Mouse (Mus musculus) forebrain, embryonic 10.5 days (tissue): ENCODE measurements around the gene Gltp. TPM values are rescaled to one million over a fixed set of nuclear protein-coding genes. Genes with fewer than 3 reads are reported as not detected.
A peak's percentile ranks its signal among the peaks of the same experiment; 100 is the strongest.

ENCODE experiments used
- DNase-seq: peaks from one replicate; pipeline ENCODE4 v3.0.0-alpha.2; 2017; ENCODE audit warnings: low spot score; ENCODE audit errors: extremely low spot score
- H3K27ac ChIP-seq: fragments of 300-500 bp; sonication (generic); 2 replicates; pipeline ENCODE4 v1.5.1; 2016; ENCODE audit warnings: mild to moderate bottlenecking
- H3K27me3 ChIP-seq: fragments of 300-500 bp; sonication (generic); 2 replicates; pipeline ENCODE4 v1.6.1; 2016; ENCODE audit warnings: mild to moderate bottlenecking; ENCODE audit not compliant: poor library complexity, severe bottlenecking
- H3K36me3 ChIP-seq: fragments of 300-500 bp; sonication (generic); replicated peaks from 2 replicates; pipeline ENCODE4 v1.6.1; 2016; ENCODE audit warnings: mild to moderate bottlenecking, moderate library complexity
- H3K4me1 ChIP-seq: fragments of 300-500 bp; sonication (generic); 2 replicates; pipeline ENCODE4 v1.6.1; 2016
- H3K4me3 ChIP-seq: fragments of 300-500 bp; sonication (generic); 2 replicates; pipeline ENCODE4 v1.5.1; 2016; ENCODE audit warnings: mild to moderate bottlenecking, moderate library complexity
- H3K9me3 ChIP-seq: fragments of 300-500 bp; sonication (generic); 2 replicates; pipeline ENCODE4 v1.6.1; 2016; ENCODE audit warnings: mild to moderate bottlenecking, moderate library complexity
- WGBS: fragments of 180-500 bp; shearing (Covaris S2); methylation state at CpG from one replicate; pipeline ENCODE4 v1.1.7; 2016; 5-methylcytosine and 5-hydroxymethylcytosine counted together
- microRNA-seq: library from miRNA; unstranded; fragments of <30 nt; microRNA quantifications from one replicate; pipeline ENCODE4, GENCODE M21; 2017
- polyA plus RNA-seq: library from polyadenylated mRNA; unstranded; fragments of >200 nt; fragmentation: Nextera tagmentation; extraction: Ambion mirVana; gene quantifications from 2 replicates; pipeline ENCODE4 v1.2.1, GENCODE M21; 2016

Gltp gene
- polyA plus RNA-seq, 1 experiment from 2014 or later: 86.9 TPM

DNA sequence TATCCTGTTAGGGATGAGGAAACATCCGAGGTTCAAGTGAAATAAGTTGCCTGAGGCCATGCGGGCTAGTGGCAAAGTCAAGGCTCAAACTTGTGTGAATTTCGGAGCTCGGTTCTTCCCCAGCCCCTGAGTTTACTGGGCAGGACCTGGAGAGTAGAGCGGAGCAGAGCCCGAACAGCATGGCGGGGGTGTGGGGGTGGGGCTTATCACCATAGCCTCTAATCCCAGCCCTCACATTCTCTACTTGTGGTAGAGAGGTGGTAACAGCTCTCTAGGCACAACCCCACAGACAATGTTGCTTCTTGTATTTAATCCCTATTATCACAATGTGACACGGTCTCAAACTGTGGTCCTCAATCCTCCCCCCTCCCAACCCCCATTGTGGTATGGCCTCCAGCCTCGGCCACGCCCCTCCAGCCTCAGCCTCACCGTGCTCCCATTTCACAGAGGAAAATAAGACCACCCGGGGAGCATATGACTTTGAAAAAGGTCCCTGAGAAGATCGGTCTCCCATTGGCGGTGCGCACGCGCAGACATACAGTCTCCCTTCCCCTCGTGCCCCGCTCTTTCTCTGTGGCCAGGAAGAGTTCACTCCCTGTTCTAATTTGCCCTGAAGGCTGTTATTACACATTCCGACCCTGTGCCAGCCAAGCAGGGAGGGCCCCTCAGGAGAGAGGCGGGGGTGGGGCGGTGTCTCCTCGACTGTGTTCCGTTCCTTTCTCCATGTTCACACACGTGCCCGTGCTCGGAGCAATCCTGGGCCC, 43.4 kb downstream of the Gltp start:
- Histone ChIP-seq H3K27me3 (peaks cover 76% of the 10 kb centered on the region), H3K9me3 (no peaks in the 10 kb centered on the region), H3K4me3 (peak overlapping the region; percentile 45), H3K27ac (peak overlapping the region; percentile 68), H3K36me3 (no peaks in the 10 kb centered on the region), H3K4me1 (peaks cover 65% of the 10 kb centered on the region)
- peak; percentile 58 for DNase-seq
- 7% methylated on average over 27 of the region's 27 CpGs for WGBS

DNA sequence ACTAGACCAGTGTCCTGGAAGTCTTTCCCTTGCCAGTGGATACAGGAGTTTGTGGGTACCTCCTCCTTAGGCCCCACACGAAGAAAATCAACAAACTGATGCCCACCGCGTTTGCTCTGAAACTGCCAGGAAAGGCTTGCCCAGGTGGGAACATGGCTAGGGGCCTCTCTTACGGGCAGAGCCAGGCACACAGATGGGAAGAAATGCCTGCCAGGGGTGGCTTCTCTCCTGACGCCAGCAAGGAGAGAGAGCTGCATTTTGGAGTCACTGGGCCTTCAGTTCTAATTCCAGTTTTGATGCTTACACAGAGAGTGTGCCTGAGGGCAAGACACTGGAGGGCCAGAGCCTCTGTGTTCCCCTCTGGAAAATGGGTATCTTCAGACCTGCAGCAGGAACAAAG, 44.9 kb downstream of the Gltp start:
- peaks cover 54% of the 10 kb centered on the region for H3K4me1 ChIP-seq

DNA sequence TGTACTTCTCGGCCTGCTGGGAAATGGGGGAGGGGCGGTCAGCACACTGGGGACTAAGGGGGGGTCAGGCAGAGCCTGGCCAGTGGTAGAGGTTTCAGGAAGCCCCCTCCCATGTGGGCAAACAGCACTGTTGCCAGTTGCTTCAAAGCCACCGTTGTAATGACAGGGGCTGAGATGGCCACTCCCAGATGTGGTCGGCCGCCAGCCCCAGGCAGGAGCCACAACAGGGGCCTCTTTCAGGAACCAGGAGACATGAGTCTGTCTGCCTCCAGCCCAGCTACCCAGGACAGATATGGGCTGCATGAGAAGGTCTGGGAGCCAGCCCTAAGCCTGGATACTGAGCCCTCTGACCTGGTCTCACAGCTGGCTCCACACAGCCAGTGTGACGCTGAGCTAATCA, 45.9 kb downstream of the Gltp start:
- Histone ChIP-seq H3K27me3 (peaks cover 77% of the 10 kb centered on the region), H3K4me3 (no peak overlapping the region), H3K36me3 (no peaks in the 10 kb centered on the region), H3K4me1 (peaks cover 45% of the 10 kb centered on the region), H3K9me3 (no peaks in the 10 kb centered on the region), H3K27ac (0 out of 2 replicates have a peak overlapping the region, but pooled peaks have one; percentile 4)
- WGBS: 55% methylated on average over 6 of the region's 6 CpGs
- no peak for DNase-seq

More for the DNA sequence above, 44.9 kb downstream of the Gltp start:
- no peaks in the 10 kb centered on the region for H3K9me3 ChIP-seq
- no peak for DNase-seq
- H3K36me3 ChIP-seq: no peaks in the 10 kb centered on the region
- WGBS: 86% methylated on average over 5 of the region's 5 CpGs
- no peak overlapping the region for H3K27ac ChIP-seq
- H3K4me3 ChIP-seq: no peak overlapping the region
- peaks cover 77% of the 10 kb centered on the region for H3K27me3 ChIP-seq

DNA sequence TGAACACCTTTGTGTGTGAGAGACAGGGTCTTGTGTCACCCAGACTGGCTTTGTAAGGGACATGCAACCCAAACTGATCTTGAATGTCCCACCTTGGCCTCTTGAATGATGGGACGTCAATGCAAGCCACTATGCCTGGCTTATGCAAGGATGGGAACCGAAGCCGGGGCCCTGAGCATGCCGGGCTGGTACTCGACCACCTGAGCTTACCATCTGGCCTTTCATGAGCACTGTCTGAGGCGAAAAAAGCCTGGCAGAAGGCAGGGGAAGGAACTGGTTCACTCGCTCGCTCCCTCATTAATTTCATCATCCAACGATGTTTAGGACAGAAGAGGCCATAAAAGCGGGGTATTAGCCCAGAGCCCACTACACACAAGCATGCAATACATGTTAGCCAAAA, 50.0 kb downstream of the Gltp start:
- Histone ChIP-seq H3K9me3 (no peaks in the 10 kb centered on the region), H3K4me1 (peaks cover 24% of the 10 kb centered on the region), H3K27me3 (peaks cover 71% of the 10 kb centered on the region), H3K27ac (no peak overlapping the region), H3K36me3 (no peaks in the 10 kb centered on the region), H3K4me3 (no peak overlapping the region)
- no peak for DNase-seq
- WGBS: 88% methylated on average over 10 of the region's 10 CpGs

DNA sequence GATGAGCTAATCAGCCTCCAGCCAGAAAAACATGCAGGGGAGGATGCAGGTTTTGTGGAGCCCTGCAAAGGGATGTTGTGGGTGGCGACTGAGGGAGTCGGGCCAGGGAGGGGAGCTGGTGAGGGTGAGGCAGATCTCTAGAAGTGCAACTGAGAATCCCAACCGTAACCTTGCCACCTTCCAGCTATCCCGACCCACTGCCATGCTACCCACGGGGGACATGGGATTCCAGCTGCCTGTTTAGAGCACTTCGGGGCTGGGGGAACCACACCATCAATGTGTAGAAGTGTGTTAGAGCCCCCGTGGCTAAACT, 51.2 kb downstream of the Gltp start:
- no peak for DNase-seq
- Histone ChIP-seq H3K4me1 (peaks cover 16% of the 10 kb centered on the region), H3K4me3 (peak overlapping the region; percentile 31), H3K36me3 (no peaks in the 10 kb centered on the region), H3K9me3 (no peaks in the 10 kb centered on the region), H3K27me3 (peaks cover 67% of the 10 kb centered on the region), H3K27ac (no peak overlapping the region)
- WGBS: 28% methylated on average over 7 of the region's 7 CpGs

DNA sequence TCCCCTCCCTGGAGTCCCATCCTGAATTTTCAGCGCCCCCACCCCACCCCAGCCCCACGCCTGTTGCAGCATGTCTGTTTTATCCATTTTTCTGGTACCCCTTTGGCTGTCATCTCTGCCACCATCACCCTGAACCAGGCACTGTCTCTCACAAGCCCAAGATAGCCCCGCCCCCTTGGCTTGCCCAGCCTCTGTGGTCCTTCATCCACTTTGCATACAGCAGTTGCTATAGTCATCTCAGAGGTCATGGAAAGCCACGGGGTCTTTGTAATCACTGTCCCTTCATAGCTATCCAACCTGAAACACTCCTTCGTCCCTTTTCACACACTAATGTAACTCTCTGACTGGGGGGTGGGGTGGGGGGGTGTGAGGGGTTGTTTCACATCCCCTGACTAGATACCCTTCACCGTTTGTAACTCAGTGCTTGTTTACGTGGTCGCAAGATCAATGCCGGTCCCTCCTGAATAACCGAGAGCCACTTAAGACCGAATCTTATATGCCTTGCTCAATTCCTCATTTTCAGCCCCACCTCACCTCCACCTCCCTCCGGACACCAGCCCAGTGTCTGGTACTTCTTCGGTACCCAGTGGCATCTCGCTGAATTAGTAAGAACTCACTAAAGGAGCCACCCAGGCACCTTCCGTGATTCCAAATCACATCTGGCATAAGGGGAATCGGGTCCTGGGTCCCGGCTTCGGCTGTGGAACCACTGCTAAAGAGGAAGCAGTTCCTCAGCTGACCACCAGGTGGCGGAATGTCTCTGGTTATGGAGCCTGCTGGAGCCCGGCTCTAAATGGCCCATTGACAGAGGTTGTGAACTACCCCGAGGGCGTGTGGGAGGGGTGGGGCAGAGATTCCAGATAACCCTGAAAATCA, 51.8 kb downstream of the Gltp start:
- Histone ChIP-seq H3K36me3 (no peaks in the 10 kb centered on the region), H3K27me3 (peaks cover 67% of the 10 kb centered on the region), H3K9me3 (no peaks in the 10 kb centered on the region), H3K27ac (no peak overlapping the region), H3K4me1 (peaks cover 15% of the 10 kb centered on the region), H3K4me3 (peak overlapping the region; percentile 31)
- WGBS: 18% methylated on average over 22 of the region's 22 CpGs
- DNase-seq: peak; percentile 86

DNA sequence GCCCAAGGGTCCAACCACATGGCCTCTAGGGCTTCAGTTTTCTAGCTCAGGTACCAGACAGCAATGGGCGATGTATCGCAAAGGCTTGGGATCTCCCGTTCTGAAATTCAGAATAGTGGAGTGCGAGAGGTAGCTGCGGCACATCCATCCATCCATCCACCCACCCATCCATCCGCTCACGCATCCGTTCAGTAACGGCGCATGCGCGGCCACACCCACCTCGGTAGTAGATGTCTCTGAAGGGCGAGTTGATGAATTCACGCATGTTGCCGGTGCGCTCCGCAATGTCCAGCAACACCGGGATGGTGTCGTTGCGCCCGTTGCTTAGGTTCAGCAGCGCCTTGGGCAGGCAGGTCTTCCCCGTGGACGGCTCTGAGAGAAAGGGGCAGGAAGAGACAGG, 54.7 kb downstream of the Gltp start:
- H3K27ac ChIP-seq: no peak overlapping the region
- H3K4me1 ChIP-seq: peaks cover 15% of the 10 kb centered on the region
- H3K27me3 ChIP-seq: peaks cover 43% of the 10 kb centered on the region
- no peaks in the 10 kb centered on the region for H3K36me3 ChIP-seq
- 80% methylated on average over 25 of the region's 25 CpGs for WGBS
- DNase-seq: no peak
- H3K9me3 ChIP-seq: no peaks in the 10 kb centered on the region
- no peak overlapping the region for H3K4me3 ChIP-seq

DNA sequence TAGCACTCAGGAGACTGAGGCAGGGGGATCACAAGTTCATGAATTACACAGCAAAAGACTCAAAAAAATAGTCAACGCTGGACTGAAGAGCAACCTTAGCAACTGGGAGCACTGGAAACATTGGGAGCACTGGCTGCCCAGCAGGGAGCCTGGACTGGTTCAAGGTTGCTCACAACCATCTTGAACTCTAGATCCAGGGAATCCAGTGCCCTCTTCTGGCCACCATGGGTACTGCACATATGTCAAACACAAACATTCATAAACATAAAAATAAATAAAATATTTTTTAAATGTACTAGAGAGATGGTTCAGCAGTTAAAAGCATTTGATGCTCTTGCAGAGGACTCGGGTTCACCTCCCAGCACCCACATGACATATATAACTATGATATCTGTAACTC, 59.4 kb downstream of the Gltp start:
- no peaks in the 10 kb centered on the region for H3K4me1 ChIP-seq
- H3K27ac ChIP-seq: no peak overlapping the region
- H3K36me3 ChIP-seq: no peaks in the 10 kb centered on the region
- no peak overlapping the region for H3K4me3 ChIP-seq
- no peak for DNase-seq
- H3K27me3 ChIP-seq: peaks cover 5% of the 10 kb centered on the region; the same call in 1 of the 2 replicates
- 55% methylated on average over 2 of the region's 2 CpGs for WGBS
- no peaks in the 10 kb centered on the region for H3K9me3 ChIP-seq

DNA sequence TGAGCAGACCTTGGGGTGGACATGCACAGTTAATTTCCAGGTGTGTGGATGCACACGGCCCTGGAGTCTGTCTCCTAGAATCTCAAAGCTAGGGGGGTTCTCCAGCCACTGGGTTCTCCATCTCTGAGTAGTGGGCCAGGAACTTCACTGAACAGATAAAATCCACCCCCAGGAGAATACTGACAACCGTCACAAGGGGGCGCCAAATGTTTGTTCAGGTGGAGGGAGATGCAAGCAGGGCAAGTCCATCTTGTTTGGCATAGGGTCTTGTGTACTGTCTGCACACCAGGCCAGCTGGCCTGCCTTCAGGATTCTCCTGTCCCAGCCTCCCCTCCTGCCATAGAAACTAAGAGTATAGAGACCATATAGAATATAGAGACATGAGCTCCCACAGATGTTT, 65.2 kb downstream of the Gltp start:
- 29% methylated on average over 3 of the region's 3 CpGs for WGBS

DNA sequence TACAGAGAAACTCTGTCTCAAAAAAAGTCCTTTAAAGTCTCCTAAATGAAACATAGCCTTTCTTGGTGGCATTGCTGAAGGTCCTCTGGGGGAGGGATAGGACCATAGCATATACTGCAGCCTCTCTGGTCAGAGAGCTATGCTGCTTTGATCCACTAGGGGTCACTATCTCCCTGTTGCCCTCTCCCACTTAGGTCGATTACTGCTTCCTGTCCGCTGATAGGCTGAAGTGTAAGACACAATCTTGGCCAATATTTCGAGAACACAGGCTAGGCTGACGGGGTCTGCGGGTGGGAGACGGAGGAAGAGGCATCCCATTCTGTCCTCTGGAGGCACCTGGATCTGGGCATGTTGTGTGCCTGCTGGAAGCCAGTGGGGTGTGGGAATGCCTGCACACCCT, 70.5 kb downstream of the Gltp start:
- WGBS: 42% methylated on average over 6 of the region's 6 CpGs
- Histone ChIP-seq H3K9me3 (no peaks in the 10 kb centered on the region), H3K27ac (no peak overlapping the region), H3K36me3 (no peaks in the 10 kb centered on the region), H3K4me1 (no peaks in the 10 kb centered on the region; the same call in 1 of the 2 replicates), H3K27me3 (no peaks in the 10 kb centered on the region; the same call in 1 of the 2 replicates), H3K4me3 (no peak overlapping the region)
- peak; percentile 35 for DNase-seq

More for the DNA sequence above, 65.2 kb downstream of the Gltp start:
- H3K9me3 ChIP-seq: no peaks in the 10 kb centered on the region
- H3K27me3 ChIP-seq: no peaks in the 10 kb centered on the region; the same call in 1 of the 2 replicates
- H3K36me3 ChIP-seq: no peaks in the 10 kb centered on the region
- no peak overlapping the region for H3K27ac ChIP-seq
- no peak overlapping the region for H3K4me3 ChIP-seq
- peak; percentile 71 for DNase-seq
- no peaks in the 10 kb centered on the region for H3K4me1 ChIP-seq

Small RNAs within 50 kb of the gene (microRNA-seq; reads per million reads assigned to microRNA genes)
- gene Mir7028: not detected

Other genes with a start within 250 kb of the Gltp start
- 31.0 and 32.4 TPM in 2 replicates for gene Mmab, start 246.9 kb downstream of the Gltp start, polyA plus RNA-seq
- 55.5 and 62.0 TPM in 2 replicates for gene Mvk, start 246.7 kb downstream of the Gltp start, polyA plus RNA-seq
- gene Fam222a, start 123.0 kb downstream of the Gltp start, polyA plus RNA-seq: 3.9 and 4.1 TPM in 2 replicates
- gene Trpv4, start 32.6 kb downstream of the Gltp start, polyA plus RNA-seq: 0.17 and 0.31 TPM in 2 replicates
- gene Tchp, start 16.8 kb upstream of the Gltp start, polyA plus RNA-seq: 20.9 and 22.6 TPM in 2 replicates
- 38.3 and 39.5 TPM in 2 replicates for gene Ankrd13a, start 83.7 kb upstream of the Gltp start, polyA plus RNA-seq
- gene Git2, start 84.5 kb upstream of the Gltp start, polyA plus RNA-seq: 33.1 and 34.2 TPM in 2 replicates
- gene 1500011B03Rik, start 132.5 kb upstream of the Gltp start, polyA plus RNA-seq: 118 and 119 TPM in 2 replicates
- not detected in 2 replicates for gene 4930519G04Rik, start 162.7 kb upstream of the Gltp start, polyA plus RNA-seq
- 0.14 and 0.15 TPM in 2 replicates for gene Gm9936, start 167.7 kb upstream of the Gltp start, polyA plus RNA-seq
- 0.34 and 0.45 TPM in 2 replicates for gene Oasl2, start 206.0 kb upstream of the Gltp start, polyA plus RNA-seq
- not detected in 2 replicates for gene Oasl1, start 232.3 kb upstream of the Gltp start, polyA plus RNA-seq